Mouse (Mus musculus): ENCODE data around the gene Gm18596. TPM values are rescaled to one million over a fixed set of nuclear protein-coding genes. Genes with fewer than 3 reads are reported as not detected.
"Not testable (repeated sequence)": the region's sequence is repeated elsewhere in the genome, so short reads cannot be mapped to it uniquely, and the experiment has no call there.

Gm18596 gene
- polyA plus RNA-seq (2012; ENCODE audit: insufficient read depth, insufficient read length, low replicate concordance, missing spikeins), result not detected in 2 replicates

- H3K27ac ChIP-seq (ENCODE audit: insufficient read depth, low read depth, low read length); H3K4me3 ChIP-seq (ENCODE audit: insufficient read depth, low read depth, low read length): not testable (repeated sequence)
- H3K4me1 ChIP-seq (ENCODE audit: control insufficient read depth, insufficient read depth, low read length), result peaks cover 24% of the 10 kb centered on the region
- WGBS, result 56% methylated on average over 5 of the region's 5 CpGs
These were observed at the start of gene Gm18596 for GRCm38 (mm10) chr10:77741924-77742688. TSS of gene Gm18596 (minus strand) at chr10:77742638.

DNA sequence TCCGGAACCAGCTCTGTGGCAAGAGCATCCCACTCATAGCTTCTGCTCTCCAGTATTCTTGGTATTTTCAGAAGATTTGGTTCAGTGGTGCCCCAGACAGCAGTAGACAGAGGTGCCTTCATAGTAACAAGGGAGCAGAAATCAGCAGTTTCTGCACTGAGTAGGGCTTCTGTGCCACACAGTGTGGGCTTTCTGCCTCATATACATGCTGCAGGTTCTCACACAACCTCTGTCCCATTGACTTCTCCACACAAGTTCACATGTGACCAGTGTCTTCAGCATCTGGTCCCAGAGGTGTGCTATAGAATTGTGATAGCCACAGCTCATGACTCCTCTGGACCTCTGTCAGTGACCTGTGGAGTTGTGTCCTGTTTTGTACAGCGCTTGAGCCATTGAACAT is 46.2 kb upstream of the Gm18596 start:
- WGBS, result 85% methylated on average over 2 of the region's 2 CpGs
- Histone ChIP-seq H3K4me1 (ENCODE audit: control insufficient read depth, insufficient read depth, low read length) (no peaks in the 10 kb centered on the region), H3K4me3 (ENCODE audit: insufficient read depth, low read depth, low read length) (no peak overlapping the region), H3K27ac (ENCODE audit: insufficient read depth, low read depth, low read length) (no peak overlapping the region)
- TF ChIP-seq POLR2A (IDR thresholded peaks at IDR 0.05; ENCODE audit: insufficient read depth, low read depth, low read length) (no peak), CTCF (IDR thresholded peaks at IDR 0.05; ENCODE audit: insufficient read depth, low read depth, low read length) (no peak)

- H3K4me1 ChIP-seq (ENCODE audit: control insufficient read depth, insufficient read depth, low read length); H3K27ac ChIP-seq (ENCODE audit: insufficient read depth, low read depth, low read length); H3K4me3 ChIP-seq (ENCODE audit: insufficient read depth, low read depth, low read length): not testable (repeated sequence)
- WGBS, result 56% methylated on average over 1 of the region's 1 CpGs
These were observed 45.4 kb upstream of the Gm18596 start, which contains the start of gene Gm7137 for GRCm38 (mm10) chr10:77787876-77788275. TSS of gene Gm7137 (minus strand) at chr10:77788200.

DNA sequence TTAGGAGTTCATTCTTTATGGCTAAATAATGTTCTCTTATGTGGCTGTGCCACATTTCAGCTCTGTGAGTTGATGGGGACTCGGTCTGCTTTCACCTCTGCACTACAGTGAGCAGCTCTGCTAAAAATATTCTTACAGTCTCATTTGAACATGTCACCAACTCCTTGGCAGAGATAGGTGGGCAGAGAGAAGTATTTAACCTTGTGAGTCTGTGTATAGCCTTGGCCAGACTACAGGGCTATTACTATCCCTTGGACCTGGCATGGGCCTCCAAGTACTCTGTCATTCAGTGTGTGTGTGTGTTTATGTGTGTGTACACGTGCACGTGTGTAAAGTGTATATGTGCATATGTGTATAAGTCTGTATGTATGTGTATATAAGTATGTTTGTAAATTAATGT is 41.0 kb upstream of the Gm18596 start:
- whole genome bisulfite sequencing, result 93% methylated on average over 3 of the region's 3 CpGs
- H3K27ac ChIP-seq (ENCODE audit: insufficient read depth, low read depth, low read length); H3K4me1 ChIP-seq (ENCODE audit: control insufficient read depth, insufficient read depth, low read length); H3K4me3 ChIP-seq (ENCODE audit: insufficient read depth, low read depth, low read length): not testable (repeated sequence)

DNA sequence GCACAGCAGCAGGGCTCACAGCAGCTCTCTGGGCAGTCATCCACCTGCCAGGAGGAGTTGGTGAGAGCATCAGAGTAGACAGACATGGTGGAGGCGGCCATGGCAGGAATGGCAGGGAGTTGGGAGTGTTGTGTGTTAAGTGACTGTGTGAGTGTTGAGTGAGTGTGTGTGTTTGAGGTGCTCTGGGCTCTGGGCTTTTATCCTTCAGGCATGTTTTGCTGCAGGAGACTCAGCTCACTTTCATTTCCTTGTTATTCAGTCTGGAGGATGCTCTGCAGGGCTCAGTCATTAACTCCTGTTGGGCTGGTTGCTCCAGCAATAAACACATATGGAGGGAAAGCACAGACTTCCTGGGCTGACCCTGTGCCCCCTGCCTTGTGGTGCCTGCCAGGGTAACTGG is 40.0 kb upstream of the Gm18596 start, which contains the start of gene Gm3250:
Gm3250 (minus strand) TSS at position 101 of the 400 bp plus-strand sequence.
- WGBS, result 75% methylated on average over 1 of the region's 1 CpGs
- not testable (repeated sequence) for H3K4me1 ChIP-seq (ENCODE audit: control insufficient read depth, insufficient read depth, low read length); H3K4me3 ChIP-seq (ENCODE audit: insufficient read depth, low read depth, low read length); H3K27ac ChIP-seq (ENCODE audit: insufficient read depth, low read depth, low read length)

DNA sequence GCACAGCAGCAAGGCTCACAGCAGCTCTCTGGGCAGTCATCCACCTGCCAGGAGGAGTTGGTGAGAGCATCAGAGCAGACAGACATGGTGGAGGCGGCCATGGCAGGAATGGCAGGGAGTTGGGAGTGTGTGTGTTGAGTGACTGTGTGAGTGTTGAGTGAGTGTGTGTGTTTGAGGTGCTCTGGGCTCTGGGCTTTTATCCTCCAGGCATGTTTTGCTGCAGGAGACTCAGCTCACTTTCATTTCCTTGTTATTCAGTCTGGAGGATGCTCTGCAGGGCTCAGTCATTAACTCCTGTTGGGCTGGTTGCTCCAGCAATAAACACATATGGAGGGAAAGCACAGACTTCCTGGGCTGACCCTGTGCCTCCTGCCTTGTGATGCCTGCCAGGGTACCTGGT is 34.4 kb upstream of the Gm18596 start, which contains the start of gene Gm7138:
Gm7138 (minus strand) TSS at position 101 of the 400 bp plus-strand sequence.
- H3K4me1 ChIP-seq (ENCODE audit: control insufficient read depth, insufficient read depth, low read length); H3K27ac ChIP-seq (ENCODE audit: insufficient read depth, low read depth, low read length): not testable (repeated sequence)
- 70% methylated on average over 1 of the region's 1 CpGs for WGBS

GRCm38 (mm10) chr10:77772142-77772541 is 29.7 kb upstream of the Gm18596 start:
- not testable (repeated sequence) for H3K4me1 ChIP-seq (ENCODE audit: control insufficient read depth, insufficient read depth, low read length); H3K4me3 ChIP-seq (ENCODE audit: insufficient read depth, low read depth, low read length); H3K27ac ChIP-seq (ENCODE audit: insufficient read depth, low read depth, low read length)
- WGBS, result 93% methylated on average over 1 of the region's 3 CpGs

More for the DNA sequence above, 34.4 kb upstream of the Gm18596 start, which contains the start of gene Gm7138:
- not testable (repeated sequence) for H3K4me3 ChIP-seq (ENCODE audit: insufficient read depth, low read depth, low read length)

GRCm38 (mm10) chr10:77771225-77771624 is 28.8 kb upstream of the Gm18596 start, which contains the start of gene Gm3238:
TSS of gene Gm3238 (minus strand) at chr10:77771325.
- H3K4me1 ChIP-seq (ENCODE audit: control insufficient read depth, insufficient read depth, low read length); H3K4me3 ChIP-seq (ENCODE audit: insufficient read depth, low read depth, low read length); H3K27ac ChIP-seq (ENCODE audit: insufficient read depth, low read depth, low read length): not testable (repeated sequence)
- WGBS, result 75% methylated on average over 1 of the region's 1 CpGs

- TF ChIP-seq POLR2A (IDR thresholded peaks at IDR 0.05; ENCODE audit: insufficient read depth, low read depth, low read length) (no peak), CTCF (IDR thresholded peaks at IDR 0.05; ENCODE audit: insufficient read depth, low read depth, low read length) (no peak)
- 86% methylated on average over 1 of the region's 1 CpGs for WGBS
- H3K27ac ChIP-seq (ENCODE audit: insufficient read depth, low read depth, low read length), result no peak overlapping the region
These were observed 27.3 kb upstream of the Gm18596 start for GRCm38 (mm10) chr10:77769727-77770126.

DNA sequence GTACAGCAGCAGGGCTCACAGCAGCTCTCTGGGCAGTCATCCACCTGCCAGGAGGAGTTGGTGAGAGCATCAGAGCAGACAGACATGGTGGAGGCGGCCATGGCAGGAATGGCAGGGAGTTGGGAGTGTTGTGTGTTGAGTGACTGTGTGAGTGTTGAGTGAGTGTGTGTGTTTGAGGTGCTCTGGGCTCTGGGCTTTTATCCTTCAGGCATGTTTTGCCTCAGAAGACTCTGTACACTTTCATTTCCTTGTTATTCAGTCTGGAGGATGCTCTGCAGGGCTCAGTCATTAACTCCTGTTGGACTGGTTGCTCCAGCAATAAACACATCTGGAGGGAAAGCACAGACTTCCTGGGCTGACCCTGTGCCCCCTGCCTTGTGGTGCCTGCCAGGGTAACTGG is 17.1 kb upstream of the Gm18596 start, which contains the start of gene Gm3233:
Gm3233 (minus strand) TSS at position 101 of the 400 bp plus-strand sequence.
- H3K4me1 ChIP-seq (ENCODE audit: control insufficient read depth, insufficient read depth, low read length); H3K27ac ChIP-seq (ENCODE audit: insufficient read depth, low read depth, low read length); H3K4me3 ChIP-seq (ENCODE audit: insufficient read depth, low read depth, low read length): not testable (repeated sequence)
- no CpG with 5 or more reads among the region's 1 CpGs for WGBS

More at GRCm38 (mm10) chr10:77769727-77770126, 27.3 kb upstream of the Gm18596 start:
- Histone ChIP-seq H3K4me1 (ENCODE audit: control insufficient read depth, insufficient read depth, low read length) (0 out of 2 replicates have a peak, but pooled peaks cover 3% of the 10 kb centered on the region), H3K4me3 (ENCODE audit: insufficient read depth, low read depth, low read length) (no peak overlapping the region)

Data from olfactory bulb, adult 2 months (tissue).